Mouse (Mus musculus): Measurements from ENCODE around the gene 2610301B20Rik. TPM values are rescaled to one million over a fixed set of nuclear protein-coding genes. Genes with fewer than 3 reads are reported as not detected.

Gene 2610301B20Rik
- 29.7 and 32.4 TPM in 2 replicates for polyA plus RNA-seq (2015; fragmentation: Nextera tagmentation; extraction: Ambion mirVana)

DNA sequence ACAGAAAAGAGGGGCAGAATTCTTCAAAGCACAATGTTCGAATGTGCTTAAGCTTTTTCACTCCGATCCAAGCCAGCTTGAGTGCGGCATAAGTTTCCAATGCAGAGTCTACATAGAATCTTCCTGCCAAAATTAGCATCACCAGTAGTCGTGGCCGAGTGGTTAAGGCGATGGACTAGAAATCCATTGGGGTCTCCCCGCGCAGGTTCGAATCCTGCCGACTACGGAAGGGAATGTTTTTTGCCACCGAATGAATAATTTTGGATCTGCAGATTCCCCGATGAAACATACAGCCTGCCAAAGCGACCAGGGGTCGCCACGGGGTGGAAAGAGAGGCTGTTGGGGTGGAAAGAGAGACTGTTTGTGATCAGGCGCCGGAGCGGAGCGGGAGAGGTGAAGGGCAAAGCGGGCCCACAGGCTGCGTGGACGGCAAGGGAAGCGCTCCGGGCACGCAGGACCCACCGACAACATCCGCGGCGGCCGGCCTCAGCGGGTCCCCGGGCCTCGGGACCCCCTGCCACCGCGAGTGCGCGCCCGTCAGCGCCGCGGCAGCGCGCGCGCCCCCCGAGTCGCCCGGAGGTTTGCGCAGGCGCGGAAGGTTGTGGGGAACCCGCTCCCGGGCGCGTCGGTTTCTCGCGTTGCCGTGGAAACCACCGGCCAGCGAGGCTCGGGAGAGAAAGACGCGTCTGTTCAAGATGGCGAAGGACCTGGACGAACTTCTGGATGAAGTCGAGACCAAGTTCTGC lies at the start of gene 2610301B20Rik:
Gene 2610301B20Rik (plus strand): TSS at position 579 of the 746 bp plus-strand sequence.
- no peaks in the 10 kb centered on the region for H3K9me3 ChIP-seq (ENCODE audit: low read length)
- H3K4me3 ChIP-seq (ENCODE audit: low read length): peak within 1 kb of the TSS; percentile 91
- H3K27ac ChIP-seq (ENCODE audit: low read length): peak within 1 kb of the TSS; percentile 98
- H3K4me1 ChIP-seq (ENCODE audit: insufficient read depth, low read length): peaks cover 10% of the 10 kb centered on the region
- H3K36me3 ChIP-seq (ENCODE audit: insufficient read depth, low read length): 0 out of 2 replicates have a peak, but pooled peaks cover 2% of the 10 kb centered on the region
- peak within 1 kb of the TSS; percentile 89 for H3K9ac ChIP-seq (replicated peaks; ENCODE audit: low read length)
- H3K4me2 ChIP-seq (replicated peaks; ENCODE audit: low read depth, low read length): peak within 1 kb of the TSS; percentile 67
- H3K27me3 ChIP-seq (ENCODE audit: insufficient read depth, low read length): no peaks in the 10 kb centered on the region
- ATAC-seq (ENCODE audit: low FRiP score, low TSS enrichment): peak; percentile 90
- WGBS: under 1% methylated on average over 68 of the region's 68 CpGs

DNA sequence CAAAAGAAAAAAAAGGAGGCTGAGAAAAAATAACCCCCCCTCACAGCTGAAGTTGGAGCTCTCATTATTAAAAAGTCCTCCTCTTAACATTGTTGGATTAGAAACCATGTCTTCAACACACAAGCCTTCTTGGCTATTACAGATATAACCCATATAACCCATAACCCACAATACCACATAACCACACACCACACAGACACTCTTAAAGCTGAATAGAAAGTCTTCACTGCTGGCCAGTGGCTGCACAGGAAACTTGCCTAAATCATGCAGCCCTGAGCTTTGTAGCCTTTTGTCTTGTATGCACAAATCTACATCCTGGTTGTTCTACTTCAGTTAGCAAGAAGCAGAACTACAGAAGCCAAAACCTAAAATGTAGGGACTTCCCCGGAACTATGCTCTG lies 41.0 kb upstream of the 2610301B20Rik start:
- Histone ChIP-seq H3K36me3 (ENCODE audit: insufficient read depth, low read length) (no peaks in the 10 kb centered on the region), H3K4me1 (ENCODE audit: insufficient read depth, low read length) (no peaks in the 10 kb centered on the region), H3K4me2 (replicated peaks; ENCODE audit: low read depth, low read length) (no peak overlapping the region), H3K9me3 (ENCODE audit: low read length) (no peaks in the 10 kb centered on the region), H3K4me3 (ENCODE audit: low read length) (no peak overlapping the region), H3K27ac (ENCODE audit: low read length) (no peak overlapping the region), H3K9ac (replicated peaks; ENCODE audit: low read length) (no peak overlapping the region), H3K27me3 (ENCODE audit: insufficient read depth, low read length) (no peaks in the 10 kb centered on the region)
- ATAC-seq (ENCODE audit: low FRiP score, low TSS enrichment): no peak
- WGBS: 97% methylated on average over 1 of the region's 1 CpGs

GRCm38 (mm10) chr4:10835252-10836051 lies 38.8 kb upstream of the 2610301B20Rik start:
- no peaks in the 10 kb centered on the region for H3K27me3 ChIP-seq (ENCODE audit: insufficient read depth, low read length)
- H3K27ac ChIP-seq (ENCODE audit: low read length): no peak overlapping the region
- H3K4me3 ChIP-seq (ENCODE audit: low read length): no peak overlapping the region
- H3K4me1 ChIP-seq (ENCODE audit: insufficient read depth, low read length): no peaks in the 10 kb centered on the region
- no peaks in the 10 kb centered on the region for H3K36me3 ChIP-seq (ENCODE audit: insufficient read depth, low read length)
- WGBS: 77% methylated on average over 6 of the region's 6 CpGs
- H3K9me3 ChIP-seq (ENCODE audit: low read length): no peaks in the 10 kb centered on the region
- no peak for ATAC-seq (ENCODE audit: low FRiP score, low TSS enrichment)
- H3K9ac ChIP-seq (replicated peaks; ENCODE audit: low read length): no peak overlapping the region
- no peak overlapping the region for H3K4me2 ChIP-seq (replicated peaks; ENCODE audit: low read depth, low read length)

GRCm38 (mm10) chr4:10845848-10846247 lies 28.4 kb upstream of the 2610301B20Rik start:
- Histone ChIP-seq H3K9me3 (ENCODE audit: low read length) (no peaks in the 10 kb centered on the region), H3K27me3 (ENCODE audit: insufficient read depth, low read length) (no peaks in the 10 kb centered on the region), H3K4me3 (ENCODE audit: low read length) (no peak overlapping the region), H3K4me2 (replicated peaks; ENCODE audit: low read depth, low read length) (no peak overlapping the region), H3K4me1 (ENCODE audit: insufficient read depth, low read length) (no peaks in the 10 kb centered on the region), H3K36me3 (ENCODE audit: insufficient read depth, low read length) (no peaks in the 10 kb centered on the region), H3K9ac (replicated peaks; ENCODE audit: low read length) (no peak overlapping the region), H3K27ac (ENCODE audit: low read length) (no peak overlapping the region)
- peak; percentile 63; the same call in 1 of the 2 replicates for ATAC-seq (ENCODE audit: low FRiP score, low TSS enrichment)
- WGBS: 52% methylated on average over 7 of the region's 7 CpGs

- no peak overlapping the region for H3K9ac ChIP-seq (replicated peaks; ENCODE audit: low read length)
- H3K4me1 ChIP-seq (ENCODE audit: insufficient read depth, low read length): no peaks in the 10 kb centered on the region
- H3K27ac ChIP-seq (ENCODE audit: low read length): no peak overlapping the region
- H3K4me3 ChIP-seq (ENCODE audit: low read length): no peak overlapping the region
- no peaks in the 10 kb centered on the region for H3K27me3 ChIP-seq (ENCODE audit: insufficient read depth, low read length)
- H3K36me3 ChIP-seq (ENCODE audit: insufficient read depth, low read length): no peaks in the 10 kb centered on the region
- no peak overlapping the region for H3K4me2 ChIP-seq (replicated peaks; ENCODE audit: low read depth, low read length)
- H3K9me3 ChIP-seq (ENCODE audit: low read length): 0 out of 2 replicates have a peak, but pooled peaks cover 3% of the 10 kb centered on the region
- 31% methylated on average over 7 of the region's 7 CpGs for WGBS
- ATAC-seq (ENCODE audit: low FRiP score, low TSS enrichment): no peak
Observed at GRCm38 (mm10) chr4:10849812-10850211, 24.5 kb upstream of the 2610301B20Rik start.

DNA sequence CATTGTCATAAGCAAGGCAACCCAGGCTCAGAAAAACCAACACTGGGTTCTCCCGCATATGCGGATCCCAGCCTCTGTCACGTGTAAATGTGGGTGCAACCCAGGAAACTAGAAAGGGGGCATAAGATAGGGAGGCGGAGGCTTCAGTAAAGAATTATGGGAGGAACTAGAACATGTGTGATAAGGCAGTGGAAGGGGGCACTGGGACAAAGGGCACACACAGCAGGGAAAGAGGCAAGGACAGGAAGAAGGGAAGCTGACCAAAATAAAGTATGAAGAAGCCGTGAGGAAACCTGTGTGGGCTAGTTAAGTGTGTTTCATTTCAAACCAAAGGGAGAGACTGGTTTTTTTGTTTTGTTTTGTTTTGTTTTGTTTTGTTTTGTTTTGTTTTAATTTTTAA lies 23.3 kb upstream of the 2610301B20Rik start:
- Histone ChIP-seq H3K36me3 (ENCODE audit: insufficient read depth, low read length) (no peaks in the 10 kb centered on the region), H3K9ac (replicated peaks; ENCODE audit: low read length) (no peak overlapping the region), H3K27ac (ENCODE audit: low read length) (no peak overlapping the region), H3K27me3 (ENCODE audit: insufficient read depth, low read length) (no peaks in the 10 kb centered on the region), H3K4me3 (ENCODE audit: low read length) (no peak overlapping the region), H3K4me2 (replicated peaks; ENCODE audit: low read depth, low read length) (no peak overlapping the region), H3K9me3 (ENCODE audit: low read length) (0 out of 2 replicates have a peak, but pooled peaks cover 3% of the 10 kb centered on the region), H3K4me1 (ENCODE audit: insufficient read depth, low read length) (no peaks in the 10 kb centered on the region)
- no peak for ATAC-seq (ENCODE audit: low FRiP score, low TSS enrichment)
- 74% methylated on average over 5 of the region's 5 CpGs for WGBS

DNA sequence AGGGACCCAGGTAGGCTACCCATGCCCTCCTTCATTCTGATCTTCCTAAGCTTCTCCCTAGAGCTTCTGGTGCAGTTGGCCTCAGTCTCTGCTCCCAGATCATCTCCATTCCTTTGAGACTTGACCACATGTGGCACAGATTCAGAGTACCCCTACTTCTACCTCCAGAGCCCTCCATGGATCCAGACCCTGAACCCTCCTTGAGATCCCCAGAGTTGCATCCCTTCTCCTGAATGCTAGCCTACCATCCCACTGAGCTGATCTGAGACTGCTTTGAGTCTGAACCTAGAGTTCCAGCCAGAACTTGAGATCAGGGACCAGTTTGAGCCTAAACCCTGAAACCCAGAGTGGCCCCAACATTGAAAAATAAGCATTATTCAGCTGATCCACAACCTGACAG lies 15.1 kb upstream of the 2610301B20Rik start:
- Histone ChIP-seq H3K4me1 (ENCODE audit: insufficient read depth, low read length) (no peaks in the 10 kb centered on the region; the same call in 1 of the 2 replicates), H3K9me3 (ENCODE audit: low read length) (no peaks in the 10 kb centered on the region), H3K27ac (ENCODE audit: low read length) (no peak overlapping the region), H3K4me2 (replicated peaks; ENCODE audit: low read depth, low read length) (no peak overlapping the region), H3K9ac (replicated peaks; ENCODE audit: low read length) (no peak overlapping the region), H3K4me3 (ENCODE audit: low read length) (no peak overlapping the region), H3K36me3 (ENCODE audit: insufficient read depth, low read length) (no peaks in the 10 kb centered on the region), H3K27me3 (ENCODE audit: insufficient read depth, low read length) (no peaks in the 10 kb centered on the region)
- no peak for ATAC-seq (ENCODE audit: low FRiP score, low TSS enrichment)

GRCm38 (mm10) chr4:10859911-10860581 lies 14.3 kb upstream of the 2610301B20Rik start:
- Histone ChIP-seq H3K27ac (ENCODE audit: low read length) (no peak overlapping the region), H3K4me3 (ENCODE audit: low read length) (0 out of 2 replicates have a peak overlapping the region, but pooled peaks have one; percentile 8), H3K9ac (replicated peaks; ENCODE audit: low read length) (no peak overlapping the region), H3K9me3 (ENCODE audit: low read length) (no peaks in the 10 kb centered on the region), H3K4me2 (replicated peaks; ENCODE audit: low read depth, low read length) (peak overlapping the region; percentile 31), H3K4me1 (ENCODE audit: insufficient read depth, low read length) (no peaks in the 10 kb centered on the region; the same call in 1 of the 2 replicates), H3K36me3 (ENCODE audit: insufficient read depth, low read length) (no peaks in the 10 kb centered on the region), H3K27me3 (ENCODE audit: insufficient read depth, low read length) (no peaks in the 10 kb centered on the region)
- 48% methylated on average over 11 of the region's 12 CpGs for WGBS
- ATAC-seq (ENCODE audit: low FRiP score, low TSS enrichment): peak; percentile 88; the same call in 1 of the 2 replicates

DNA sequence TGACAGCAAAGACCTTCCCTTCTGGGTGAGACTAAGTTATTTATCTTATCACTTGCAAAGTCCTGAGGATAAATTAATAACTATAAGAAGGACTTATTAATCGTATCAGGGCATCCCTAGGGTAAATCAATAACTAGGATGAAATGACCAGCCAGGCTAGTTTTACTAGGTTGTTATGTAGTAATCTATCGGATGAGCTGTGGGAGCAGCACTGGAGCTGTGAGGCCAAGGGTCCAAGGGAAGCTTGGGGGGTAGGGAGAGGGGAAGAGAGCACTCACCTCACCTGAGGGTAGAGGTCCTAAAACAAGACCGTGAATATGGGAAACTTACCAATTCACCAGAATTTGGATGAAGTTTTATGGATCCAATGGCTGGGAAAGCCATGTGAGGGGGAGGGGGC lies 13.5 kb upstream of the 2610301B20Rik start:
- no peak overlapping the region for H3K27ac ChIP-seq (ENCODE audit: low read length)
- ATAC-seq (ENCODE audit: low FRiP score, low TSS enrichment): no peak
- H3K9ac ChIP-seq (replicated peaks; ENCODE audit: low read length): no peak overlapping the region
- H3K9me3 ChIP-seq (ENCODE audit: low read length): no peaks in the 10 kb centered on the region
- 69% methylated on average over 3 of the region's 3 CpGs for WGBS
- no peak overlapping the region for H3K4me3 ChIP-seq (ENCODE audit: low read length)
- no peaks in the 10 kb centered on the region for H3K27me3 ChIP-seq (ENCODE audit: insufficient read depth, low read length)
- H3K4me2 ChIP-seq (replicated peaks; ENCODE audit: low read depth, low read length): peak overlapping the region; percentile 31; the same call in 1 of the 2 replicates
- no peaks in the 10 kb centered on the region for H3K36me3 ChIP-seq (ENCODE audit: insufficient read depth, low read length)
- no peaks in the 10 kb centered on the region; the same call in 1 of the 2 replicates for H3K4me1 ChIP-seq (ENCODE audit: insufficient read depth, low read length)
